Mouse (Mus musculus): ENCODE measurements around the gene Tle1.

The Tle1 gene

GRCm38 (mm10) chr4:72166561-72166960 is 34.2 kb downstream of the Tle1 start:
- DNase-seq (ENCODE audit: extremely low spot score, low read depth, low spot score) = no peak

GRCm38 (mm10) chr4:72165765-72166164 is 35.0 kb downstream of the Tle1 start:
- no peak for DNase-seq (ENCODE audit: extremely low spot score, low read depth, low spot score)

- no peak for DNase-seq (ENCODE audit: extremely low spot score, low read depth, low spot score)
These were observed 38.1 kb downstream of the Tle1 start for GRCm38 (mm10) chr4:72162445-72163218.

GRCm38 (mm10) chr4:72160102-72160511 is 40.6 kb downstream of the Tle1 start:
- no peak for DNase-seq (ENCODE audit: extremely low spot score, low read depth, low spot score)

GRCm38 (mm10) chr4:72157931-72158371 is 42.8 kb downstream of the Tle1 start:
- DNase-seq (ENCODE audit: extremely low spot score, low read depth, low spot score) = no peak

GRCm38 (mm10) chr4:72150460-72151131 is 50.1 kb downstream of the Tle1 start:
- no peak for DNase-seq (ENCODE audit: extremely low spot score, low read depth, low spot score)

GRCm38 (mm10) chr4:72146003-72146402 is 54.7 kb downstream of the Tle1 start:
- no peak for DNase-seq (ENCODE audit: extremely low spot score, low read depth, low spot score)

- no peak for DNase-seq (ENCODE audit: extremely low spot score, low read depth, low spot score)
These were observed 56.2 kb downstream of the Tle1 start for GRCm38 (mm10) chr4:72144541-72144940.

- no peak for DNase-seq (ENCODE audit: extremely low spot score, low read depth, low spot score)
These were observed 60.0 kb downstream of the Tle1 start for GRCm38 (mm10) chr4:72140706-72141105.

GRCm38 (mm10) chr4:72139475-72140120 is 61.1 kb downstream of the Tle1 start:
- DNase-seq (ENCODE audit: extremely low spot score, low read depth, low spot score) = no peak

GRCm38 (mm10) chr4:72138264-72139080 is 62.2 kb downstream of the Tle1 start:
- DNase-seq (ENCODE audit: extremely low spot score, low read depth, low spot score) = no peak

- DNase-seq (ENCODE audit: extremely low spot score, low read depth, low spot score) = no peak
These were observed 68.1 kb downstream of the Tle1 start for GRCm38 (mm10) chr4:72132646-72133045.

GRCm38 (mm10) chr4:72127596-72127995 is 73.1 kb downstream of the Tle1 start:
- no peak for DNase-seq (ENCODE audit: extremely low spot score, low read depth, low spot score)

GRCm38 (mm10) chr4:72124790-72125189 is 75.9 kb downstream of the Tle1 start:
- no peak for DNase-seq (ENCODE audit: extremely low spot score, low read depth, low spot score)

- no peak for DNase-seq (ENCODE audit: extremely low spot score, low read depth, low spot score)
These were observed 77.9 kb downstream of the Tle1 start for GRCm38 (mm10) chr4:72122837-72123236.

- DNase-seq (ENCODE audit: extremely low spot score, low read depth, low spot score) = no peak
These were observed 78.4 kb downstream of the Tle1 start for GRCm38 (mm10) chr4:72122343-72122742.

GRCm38 (mm10) chr4:72120050-72120449 is 80.7 kb downstream of the Tle1 start:
- no peak for DNase-seq (ENCODE audit: extremely low spot score, low read depth, low spot score)

GRCm38 (mm10) chr4:72105702-72106101 is 95.0 kb downstream of the Tle1 start:
- no peak for DNase-seq (ENCODE audit: extremely low spot score, low read depth, low spot score)

GRCm38 (mm10) chr4:72104186-72104585 is 96.5 kb downstream of the Tle1 start:
- DNase-seq (ENCODE audit: extremely low spot score, low read depth, low spot score) = no peak

GRCm38 (mm10) chr4:72087811-72088210 is 112.9 kb downstream of the Tle1 start:
- DNase-seq (ENCODE audit: extremely low spot score, low read depth, low spot score) = no peak

GRCm38 (mm10) chr4:72069111-72069534 is 131.6 kb downstream of the Tle1 start:
- DNase-seq (ENCODE audit: extremely low spot score, low read depth, low spot score) = peak; percentile 53

All from hindlimb bud, embryonic 11.5 days (tissue).